Mouse (Mus musculus): ENCODE data around the gene Cadps2.

DNA sequence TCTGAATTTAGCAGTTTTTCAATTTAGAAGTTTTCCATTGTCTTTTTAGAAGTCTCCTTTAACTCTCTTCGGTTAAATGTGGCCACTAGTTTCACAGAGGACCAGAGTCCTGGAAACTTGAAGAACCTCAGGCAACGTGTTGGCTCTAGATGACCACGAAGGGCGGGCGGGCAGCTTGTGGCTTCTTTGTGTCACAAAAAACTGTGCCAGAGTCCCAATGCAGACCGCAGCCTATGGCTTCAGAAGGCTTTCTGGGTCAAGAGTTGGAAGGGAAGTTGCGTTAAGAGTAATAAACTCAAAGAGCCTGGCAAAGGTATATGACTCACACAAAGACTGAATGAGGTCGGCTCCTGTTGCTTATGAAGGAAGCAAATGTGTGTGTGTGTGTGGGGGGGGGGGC is 584.1 kb downstream of the Cadps2 start:
- TF ChIP-seq CTCF (IDR thresholded peaks at IDR 0.05; ENCODE audit: low read depth, low read length), result no peak
- no peak for TF ChIP-seq GATA2 (IDR thresholded peaks at IDR 0.05; ENCODE audit: borderline replicate concordance, low read depth, low read length)
- TF ChIP-seq TAL1 (conservative IDR thresholded peaks at IDR 0.05; ENCODE audit: low read depth, low read length), result no peak
- no peak for TF ChIP-seq POLR2AphosphoS5 (IDR thresholded peaks at IDR 0.05; ENCODE audit: insufficient replicate concordance, low read depth, low read length)
